Mouse (Mus musculus): ENCODE results near the gene Rpl29. TPM values are rescaled to one million over a fixed set of nuclear protein-coding genes. Genes with fewer than 3 reads are reported as not detected.

Rpl29 gene
- total and polyA plus RNA-seq, 3 experiments = 1,058 to 1,867 (median 1,257) TPM

- Histone ChIP-seq H3K36me3 (replicated peaks in 1 of 2; ENCODE audit: control insufficient read depth in 1 of 2, insufficient read depth in 1 of 2, low read length in 1 of 2) (peaks cover 9 to 51% of the 10 kb centered on the region in 2 experiments), H3K9ac (ENCODE audit: insufficient read depth, low read depth) (peak overlapping the region; percentile 61), H3K4me2 (ENCODE audit: insufficient read depth, low read depth, poor library complexity, severe bottlenecking) (peak overlapping the region; percentile 90), H3K9me3 (replicated peaks; ENCODE audit: low read length) (no peaks in the 10 kb centered on the region), H3K27me3 (replicated peaks) (no peaks in the 10 kb centered on the region), H3K79me2 (replicated peaks; ENCODE audit: control insufficient read depth, extremely low read depth, insufficient read depth, poor library complexity, severe bottlenecking) (peaks cover 26% of the 10 kb centered on the region), H3K4me3 (replicated peaks in 1 of 3; ENCODE audit: low read depth in 2 of 3, low read length in 2 of 3, poor library complexity in 1 of 3) (peak overlapping the region; percentile 54 to 77 (median 66)), H3K4me1 (ENCODE audit: control insufficient read depth in 1 of 2, insufficient read depth in 2 of 2) (peaks cover 6 to 56% of the 10 kb centered on the region in 2 experiments), H3K27ac (ENCODE audit: insufficient read depth, low read depth) (no peak overlapping the region)
- in situ Hi-C loops (cut with MboI; ENCODE audit: low pct_ligation_motif_present, low pct_unique_long_range_greater_than_20kb, low sequenced_read_pairs) (loop anchor here (5.0 kb wide), 1 partner anchor 38 kb away; the partner anchor contains the start of gene Acy1), dilution Hi-C loops (cut with MboI; ENCODE audit: extremely low pct_ligation_motif_present, extremely low pct_unique_long_range_greater_than_20kb, low sequenced_read_pairs) (no loop called here)
- DNase-seq (ENCODE audit: extremely low read depth) = peak; percentile 20
- TF ChIP-seq SIN3A (IDR thresholded peaks at IDR 0.05; ENCODE audit: low read length) = peak; percentile 37; the same call in 1 of the 2 replicates
- TF ChIP-seq MAFK (IDR thresholded peaks at IDR 0.05; ENCODE audit: insufficient replicate concordance, low read length) = no peak
- TF ChIP-seq HCFC1 (IDR thresholded peaks at IDR 0.05; ENCODE audit: low read depth, low read length) = no peak
- no peak for TF ChIP-seq USF1 (IDR thresholded peaks at IDR 0.05; ENCODE audit: low read depth, low read length)
- TF ChIP-seq EP300 (IDR thresholded peaks at IDR 0.05; ENCODE audit: low read length) = no peak
Measured at GRCm38 (mm10) chr9:106475046-106475445, 45.8 kb downstream of the Rpl29 start.

- H3K4me3 ChIP-seq (replicated peaks in 1 of 3; ENCODE audit: low read depth in 2 of 3, low read length in 2 of 3, poor library complexity in 1 of 3) = peak within 1 kb of the TSS; percentile 54 to 77 (median 66)
- peak within 1 kb of the TSS; percentile 61 for H3K9ac ChIP-seq (ENCODE audit: insufficient read depth, low read depth)
- peaks cover 15 to 55% of the 10 kb centered on the region in 2 experiments for H3K36me3 ChIP-seq (replicated peaks in 1 of 2; ENCODE audit: control insufficient read depth in 1 of 2, insufficient read depth in 1 of 2, low read length in 1 of 2)
- in situ Hi-C loops (cut with MboI; ENCODE audit: low pct_ligation_motif_present, low pct_unique_long_range_greater_than_20kb, low sequenced_read_pairs) (loop anchor here (5.0 kb wide), 1 partner anchor 38 kb away; the partner anchor contains the start of gene Acy1), dilution Hi-C loops (cut with MboI; ENCODE audit: extremely low pct_ligation_motif_present, extremely low pct_unique_long_range_greater_than_20kb, low sequenced_read_pairs) (no loop called here)
- H3K4me2 ChIP-seq (ENCODE audit: insufficient read depth, low read depth, poor library complexity, severe bottlenecking) = peak within 1 kb of the TSS; percentile 90
- H3K79me2 ChIP-seq (replicated peaks; ENCODE audit: control insufficient read depth, extremely low read depth, insufficient read depth, poor library complexity, severe bottlenecking) = peaks cover 26% of the 10 kb centered on the region
- peaks cover 6 to 62% of the 10 kb centered on the region in 2 experiments for H3K4me1 ChIP-seq (ENCODE audit: control insufficient read depth in 1 of 2, insufficient read depth in 2 of 2)
- TF ChIP-seq ZKSCAN1 (IDR thresholded peaks at IDR 0.05; ENCODE audit: borderline replicate concordance, low read depth, low read length) (no peak), SMC3 (IDR thresholded peaks at IDR 0.05; ENCODE audit: low read depth, low read length) (no peak), MAZ (IDR thresholded peaks at IDR 0.05; ENCODE audit: low read depth, low read length) (no peak), GABPA (IDR thresholded peaks at IDR 0.05; ENCODE audit: insufficient replicate concordance, low read depth, low read length) (no peak), TCF12 (IDR thresholded peaks at IDR 0.05; ENCODE audit: low read depth, low read length) (no peak), MAX (IDR thresholded peaks at IDR 0.05; ENCODE audit: low read length) (no peak), ZNF384 (IDR thresholded peaks at IDR 0.05; ENCODE audit: low read depth, low read length) (no peak), MXI1 (IDR thresholded peaks at IDR 0.05; ENCODE audit: low read depth, low read length) (no peak), JUND (conservative IDR thresholded peaks at IDR 0.05; ENCODE audit: low read depth, low read length) (no peak), EP300 (IDR thresholded peaks at IDR 0.05; ENCODE audit: low read length) (no peak), NELFE (IDR thresholded peaks at IDR 0.05; ENCODE audit: low read depth, low read length) (no peak), TBP (conservative IDR thresholded peaks at IDR 0.05; ENCODE audit: low read depth, low read length) (no peak), PAX5 (IDR thresholded peaks at IDR 0.05; ENCODE audit: low read length) (no peak), CTCF (conservative IDR thresholded peaks at IDR 0.05 in 1 of 2, IDR thresholded peaks at IDR 0.05 in 1 of 2; ENCODE audit: low read depth in 2 of 2, low read length in 2 of 2) (no peak), MEF2A (IDR thresholded peaks at IDR 0.05; ENCODE audit: borderline replicate concordance, low read depth, low read length) (no peak), CHD1 (IDR thresholded peaks at IDR 0.05; ENCODE audit: low read depth, low read length) (no peak)
- H3K27me3 ChIP-seq (replicated peaks) = no peaks in the 10 kb centered on the region
- H3K9me3 ChIP-seq (replicated peaks; ENCODE audit: low read length) = no peaks in the 10 kb centered on the region
- H3K27ac ChIP-seq (ENCODE audit: insufficient read depth, low read depth) = peak within 1 kb of the TSS; percentile 13; the same call in 1 of the 2 replicates
- no peak for DNase-seq (ENCODE audit: extremely low read depth)
Measured at GRCm38 (mm10) chr9:106475663-106476001, 46.4 kb downstream of the Rpl29 start, which contains the start of gene Rrp9. TSS of gene Rrp9 (plus strand) at chr9:106475963.

All from CH12.LX (cell line).